Comparison of ENCODE assay signal across 9 mouse cellular contexts in the genomic region with DNA sequence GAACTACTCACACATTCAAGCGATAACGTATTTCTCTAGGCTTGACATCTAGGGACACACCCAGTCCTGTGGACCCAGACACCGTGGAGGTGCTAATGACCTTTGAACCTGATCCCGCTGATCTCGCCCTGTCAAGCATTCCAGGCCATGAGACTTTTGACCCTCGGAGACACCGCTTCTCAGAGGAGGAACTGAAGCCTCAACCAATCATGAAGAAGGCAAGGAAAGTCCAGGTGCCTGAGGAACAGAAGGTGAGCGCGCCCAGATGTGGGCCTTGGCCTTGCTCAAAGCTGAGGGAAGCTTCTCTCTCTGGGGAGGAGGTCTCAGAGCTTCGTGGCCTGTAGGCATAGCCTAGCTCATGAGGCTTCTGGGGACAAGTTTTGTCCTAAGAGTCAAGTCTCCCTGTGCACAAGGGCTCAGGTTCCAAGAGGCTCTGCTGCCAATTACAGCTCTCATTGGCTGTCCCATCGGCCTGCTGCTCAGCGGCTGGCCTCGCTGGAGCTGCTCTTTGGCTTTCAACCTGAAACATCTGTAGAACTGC. TPM values are rescaled to one million over a fixed set of nuclear protein-coding genes. Genes with fewer than 3 reads are reported as not detected.
DNase-seq lines count a peak whose midpoint lies in the region; ATAC-seq and TF ChIP-seq lines count a peak whose summit lies in the region.
"Had no signal": no experiment of that assay in that cellular context is flagged by ENCODE, and none has a peak within 500 bp of the region (broad histone marks: within the 10 kb centered on the region; RNA-seq: fewer than 3 reads in every experiment).

No protein-coding gene starts in this region.

- peak overlapping the region; percentile 32 for H3K4me3 ChIP-seq in spleen, adult 2 months (ENCODE audit: extremely low read depth, insufficient read depth, insufficient read length)
- no peak overlapping the region for H3K4me3 ChIP-seq in forebrain, embryonic 12.5 days (replicated peaks)
- H3K4me3 ChIP-seq in hindbrain, embryonic 12.5 days, result no peak overlapping the region
- peak overlapping the region; percentile 63; the same call in 1 of the 2 replicates for H3K4me3 ChIP-seq in limb, embryonic 15.5 days
- H3K4me3 ChIP-seq in stomach, embryonic 16.5 days (replicated peaks; ENCODE audit: low read length), result no peak overlapping the region

- no peaks in the 10 kb centered on the region for H3K27me3 ChIP-seq in spleen, adult 2 months (ENCODE audit: control insufficient read depth, insufficient read depth, low read length)
- H3K27me3 ChIP-seq in forebrain, embryonic 12.5 days, result no peaks in the 10 kb centered on the region
- no peaks in the 10 kb centered on the region for H3K27me3 ChIP-seq in hindbrain, embryonic 12.5 days
- H3K27me3 ChIP-seq in limb, embryonic 15.5 days, result no peaks in the 10 kb centered on the region
- no peaks in the 10 kb centered on the region for H3K27me3 ChIP-seq in stomach, embryonic 16.5 days (ENCODE audit: control insufficient read depth, insufficient read depth, low read length)

- no peak for DNase-seq in spleen, adult 2 months (ENCODE audit: low read depth in 1 of 2, low spot score in 2 of 2)
- DNase-seq in spleen, postnatal 14 days (ENCODE audit: low spot score in 2 of 2), result no peak
- DNase-seq in urinary bladder, postnatal 25 days (ENCODE audit: low spot score), result no peak

- peak overlapping the region; percentile 99; the same call in 1 of the 2 replicates for H3K4me2 ChIP-seq in forebrain, embryonic 12.5 days
- peak overlapping the region; percentile 94 for H3K4me2 ChIP-seq in hindbrain, embryonic 12.5 days (replicated peaks)
- H3K4me2 ChIP-seq in limb, embryonic 15.5 days, result peak overlapping the region; percentile 98
- peak overlapping the region; percentile 93 for H3K4me2 ChIP-seq in stomach, embryonic 16.5 days (ENCODE audit: low read depth, low read length)

- ATAC-seq in forebrain, embryonic 12.5 days (ENCODE audit: low FRiP score), result no peak
- ATAC-seq in hindbrain, embryonic 12.5 days (ENCODE audit: low FRiP score), result no peak
- ATAC-seq in limb, embryonic 15.5 days (ENCODE audit: insufficient number of reproducible peaks, low FRiP score, low TSS enrichment, low read depth), result no peak
- no peak for ATAC-seq in stomach, embryonic 16.5 days (ENCODE audit: insufficient read depth, low FRiP score)
- no peak for ATAC-seq in erythroblast, adult 5-6 weeks (replicated peaks; ENCODE audit: low FRiP score, poor library complexity, severe bottlenecking)

- H3K36me3 ChIP-seq in spleen, adult 2 months (ENCODE audit: control insufficient read depth, insufficient read depth, low read length), result peaks cover 27% of the 10 kb centered on the region
- H3K36me3 ChIP-seq in forebrain, embryonic 12.5 days (replicated peaks), result peaks cover 38% of the 10 kb centered on the region
- H3K36me3 ChIP-seq in hindbrain, embryonic 12.5 days, result peaks cover 31% of the 10 kb centered on the region
- H3K36me3 ChIP-seq in limb, embryonic 15.5 days, result peaks cover 40% of the 10 kb centered on the region
- H3K36me3 ChIP-seq in stomach, embryonic 16.5 days (ENCODE audit: control insufficient read depth, insufficient read depth, low read length), result peaks cover 4% of the 10 kb centered on the region; the same call in 1 of the 2 replicates

- 25% methylated on average over 13 of the region's 13 CpGs for WGBS in spleen, adult 2 months
- 68% methylated on average over 13 of the region's 13 CpGs for WGBS in forebrain, embryonic 12.5 days
- WGBS in hindbrain, embryonic 12.5 days, result 47% methylated on average over 13 of the region's 13 CpGs
- WGBS in limb, embryonic 15.5 days, result 24% methylated on average over 13 of the region's 13 CpGs
- 31% methylated on average over 13 of the region's 13 CpGs for WGBS in stomach, embryonic 16.5 days

- H3K4me1 ChIP-seq in spleen, adult 2 months (ENCODE audit: control insufficient read depth, insufficient read depth, insufficient read length), result peaks cover 23% of the 10 kb centered on the region
- H3K4me1 ChIP-seq in forebrain, embryonic 12.5 days, result peaks cover 62% of the 10 kb centered on the region
- H3K4me1 ChIP-seq in hindbrain, embryonic 12.5 days, result peaks cover 60% of the 10 kb centered on the region
- H3K4me1 ChIP-seq in limb, embryonic 15.5 days, result peaks cover 56% of the 10 kb centered on the region
- peaks cover 38% of the 10 kb centered on the region for H3K4me1 ChIP-seq in stomach, embryonic 16.5 days (ENCODE audit: control insufficient read depth, insufficient read depth, low read length)

- TF ChIP-seq CTCF in spleen, adult 2 months (IDR thresholded peaks at IDR 0.05; ENCODE audit: extremely low read depth, insufficient read depth, insufficient read length, insufficient replicate concordance), result no peak

- no peak overlapping the region for H3K9ac ChIP-seq in forebrain, embryonic 12.5 days
- H3K9ac ChIP-seq in hindbrain, embryonic 12.5 days, result no peak overlapping the region
- no peak overlapping the region for H3K9ac ChIP-seq in limb, embryonic 15.5 days
- H3K9ac ChIP-seq in stomach, embryonic 16.5 days (ENCODE audit: low read length), result peak overlapping the region; percentile 62

- peak overlapping the region; percentile 82 for H3K27ac ChIP-seq in spleen, adult 2 months (ENCODE audit: insufficient read depth, low read length)
- peak overlapping the region; percentile 67 for H3K27ac ChIP-seq in forebrain, embryonic 12.5 days
- peak overlapping the region; percentile 49 for H3K27ac ChIP-seq in hindbrain, embryonic 12.5 days
- peak overlapping the region; percentile 91; the same call in 1 of the 2 replicates for H3K27ac ChIP-seq in limb, embryonic 15.5 days
- peak overlapping the region; percentile 97; the same call in 1 of the 2 replicates for H3K27ac ChIP-seq in stomach, embryonic 16.5 days (ENCODE audit: low read length)

- H3K9me3 ChIP-seq in forebrain, embryonic 12.5 days, result no peaks in the 10 kb centered on the region
- H3K9me3 ChIP-seq in hindbrain, embryonic 12.5 days (replicated peaks), result no peaks in the 10 kb centered on the region
- H3K9me3 ChIP-seq in limb, embryonic 15.5 days, result no peaks in the 10 kb centered on the region
- H3K9me3 ChIP-seq in stomach, embryonic 16.5 days (replicated peaks; ENCODE audit: control insufficient read depth, low read length), result no peaks in the 10 kb centered on the region

- no peak for TF ChIP-seq POLR2A in spleen, adult 2 months (IDR thresholded peaks at IDR 0.05; ENCODE audit: low read depth, low read length)

RNA-seq across cellular contexts. Expression of gene Dbp, which starts 3.4 kb away (rescaled TPM):
- polyA plus RNA-seq in spleen, adult 2 months (2012; rRNA removed), result 20.0 and 30.1 TPM in 2 replicates
- 3.8 and 3.9 TPM in 2 replicates for polyA plus RNA-seq in forebrain, embryonic 12.5 days (2016; fragmentation: Nextera tagmentation; extraction: Ambion mirVana)
- polyA plus RNA-seq in hindbrain, embryonic 12.5 days (2016; fragmentation: Nextera tagmentation; extraction: Ambion mirVana), result 4.2 and 5.3 TPM in 2 replicates
- 4.3 and 4.7 TPM in 2 replicates for polyA plus RNA-seq in limb, embryonic 15.5 days (2015; fragmentation: Nextera tagmentation; extraction: Ambion mirVana)
- 2.7 and 2.9 TPM in 2 replicates for polyA plus RNA-seq in stomach, embryonic 16.5 days (2015; fragmentation: Nextera tagmentation; extraction: Ambion mirVana)
- total RNA-seq in erythroblast, adult 5-6 weeks (2015; ENCODE audit: low replicate concordance), result 1.5 and 1.9 TPM in 2 replicates
- 0.77 and 2.2 TPM in 2 replicates for total RNA-seq in erythroblast, adult 5-6 weeks (2017; ENCODE audit: low replicate concordance)

RNA-seq across cellular contexts. Expression of gene Rpl18, which starts 7.0 kb away (rescaled TPM):
- polyA plus RNA-seq in spleen, adult 2 months (2012; rRNA removed), result 1,792 and 2,504 TPM in 2 replicates
- 707 and 745 TPM in 2 replicates for polyA plus RNA-seq in forebrain, embryonic 12.5 days (2016; fragmentation: Nextera tagmentation; extraction: Ambion mirVana)
- 607 and 682 TPM in 2 replicates for polyA plus RNA-seq in hindbrain, embryonic 12.5 days (2016; fragmentation: Nextera tagmentation; extraction: Ambion mirVana)
- polyA plus RNA-seq in limb, embryonic 15.5 days (2015; fragmentation: Nextera tagmentation; extraction: Ambion mirVana), result 942 and 1,034 TPM in 2 replicates
- polyA plus RNA-seq in stomach, embryonic 16.5 days (2015; fragmentation: Nextera tagmentation; extraction: Ambion mirVana), result 915 and 1,024 TPM in 2 replicates
- total RNA-seq in erythroblast, adult 5-6 weeks (2015; ENCODE audit: low replicate concordance), result 423 and 424 TPM in 2 replicates
- total RNA-seq in erythroblast, adult 5-6 weeks (2017; ENCODE audit: low replicate concordance), result 286 and 289 TPM in 2 replicates

RNA-seq across cellular contexts. Expression of gene Car11, which starts 8.6 kb away (rescaled TPM):
- 2.4 and 4.6 TPM in 2 replicates for polyA plus RNA-seq in spleen, adult 2 months (2012; rRNA removed)
- 10.2 and 11.0 TPM in 2 replicates for polyA plus RNA-seq in forebrain, embryonic 12.5 days (2016; fragmentation: Nextera tagmentation; extraction: Ambion mirVana)
- 21.2 and 25.5 TPM in 2 replicates for polyA plus RNA-seq in hindbrain, embryonic 12.5 days (2016; fragmentation: Nextera tagmentation; extraction: Ambion mirVana)
- 13.3 and 13.7 TPM in 2 replicates for polyA plus RNA-seq in limb, embryonic 15.5 days (2015; fragmentation: Nextera tagmentation; extraction: Ambion mirVana)
- polyA plus RNA-seq in stomach, embryonic 16.5 days (2015; fragmentation: Nextera tagmentation; extraction: Ambion mirVana), result 8.4 and 9.8 TPM in 2 replicates
- not detected in 2 replicates for total RNA-seq in erythroblast, adult 5-6 weeks (2015; ENCODE audit: low replicate concordance)
- total RNA-seq in erythroblast, adult 5-6 weeks (2017; ENCODE audit: low replicate concordance), result not detected in 2 replicates
- total RNA-seq: neutrophil, adult 5-6 weeks had no signal

RNA-seq across cellular contexts. Expression of gene Sphk2, which starts 9.5 kb away (rescaled TPM):
- 41.0 and 56.3 TPM in 2 replicates for polyA plus RNA-seq in spleen, adult 2 months (2012; rRNA removed)
- polyA plus RNA-seq in forebrain, embryonic 12.5 days (2016; fragmentation: Nextera tagmentation; extraction: Ambion mirVana), result 26.5 and 30.1 TPM in 2 replicates
- 28.7 and 30.3 TPM in 2 replicates for polyA plus RNA-seq in hindbrain, embryonic 12.5 days (2016; fragmentation: Nextera tagmentation; extraction: Ambion mirVana)
- 38.5 and 39.7 TPM in 2 replicates for polyA plus RNA-seq in limb, embryonic 15.5 days (2015; fragmentation: Nextera tagmentation; extraction: Ambion mirVana)
- polyA plus RNA-seq in stomach, embryonic 16.5 days (2015; fragmentation: Nextera tagmentation; extraction: Ambion mirVana), result 38.9 and 45.9 TPM in 2 replicates
- 4.6 and 7.9 TPM in 2 replicates for total RNA-seq in erythroblast, adult 5-6 weeks (2015; ENCODE audit: low replicate concordance)
- total RNA-seq in erythroblast, adult 5-6 weeks (2017; ENCODE audit: low replicate concordance), result 2.1 and 2.6 TPM in 2 replicates

RNA-seq across cellular contexts. Expression of gene Fam83e, which starts 12.7 kb away (rescaled TPM):
- polyA plus RNA-seq in spleen, adult 2 months (2012; rRNA removed), result 0.09 and 0.26 TPM in 2 replicates
- 1.1 and 1.5 TPM in 2 replicates for polyA plus RNA-seq in forebrain, embryonic 12.5 days (2016; fragmentation: Nextera tagmentation; extraction: Ambion mirVana)
- polyA plus RNA-seq in hindbrain, embryonic 12.5 days (2016; fragmentation: Nextera tagmentation; extraction: Ambion mirVana), result 0.89 and 1.0 TPM in 2 replicates
- polyA plus RNA-seq in limb, embryonic 15.5 days (2015; fragmentation: Nextera tagmentation; extraction: Ambion mirVana), result 0.76 and 0.78 TPM in 2 replicates
- 16.0 and 24.7 TPM in 2 replicates for polyA plus RNA-seq in stomach, embryonic 16.5 days (2015; fragmentation: Nextera tagmentation; extraction: Ambion mirVana)
- total RNA-seq in erythroblast, adult 5-6 weeks (2015; ENCODE audit: low replicate concordance), result not detected in 2 replicates
- total RNA-seq in erythroblast, adult 5-6 weeks (2017; ENCODE audit: low replicate concordance), result not detected in 2 replicates

Comparison
In these comparisons a context has a peak if more than half of its experiments do, and no peak if none do; other contexts are left out.
1. H3K4me3 ChIP-seq: peak in spleen, adult 2 months (single experiment) and limb, embryonic 15.5 days (single experiment); none in forebrain, embryonic 12.5 days (single experiment), hindbrain, embryonic 12.5 days (single experiment) and stomach, embryonic 16.5 days (single experiment).
2. Peak in every context shown above with its lines, with median percentiles within 50 percentile points of each other: H3K27ac ChIP-seq and H3K4me2 ChIP-seq.